Mouse (Mus musculus): ENCODE data around the gene Nr1d1. TPM values are rescaled to one million over a fixed set of nuclear protein-coding genes. Genes with fewer than 3 reads are reported as not detected.

Gene Nr1d1
- total RNA-seq, 2 experiments from 2014 or later: 0.26 TPM; not detected in 1

DNA sequence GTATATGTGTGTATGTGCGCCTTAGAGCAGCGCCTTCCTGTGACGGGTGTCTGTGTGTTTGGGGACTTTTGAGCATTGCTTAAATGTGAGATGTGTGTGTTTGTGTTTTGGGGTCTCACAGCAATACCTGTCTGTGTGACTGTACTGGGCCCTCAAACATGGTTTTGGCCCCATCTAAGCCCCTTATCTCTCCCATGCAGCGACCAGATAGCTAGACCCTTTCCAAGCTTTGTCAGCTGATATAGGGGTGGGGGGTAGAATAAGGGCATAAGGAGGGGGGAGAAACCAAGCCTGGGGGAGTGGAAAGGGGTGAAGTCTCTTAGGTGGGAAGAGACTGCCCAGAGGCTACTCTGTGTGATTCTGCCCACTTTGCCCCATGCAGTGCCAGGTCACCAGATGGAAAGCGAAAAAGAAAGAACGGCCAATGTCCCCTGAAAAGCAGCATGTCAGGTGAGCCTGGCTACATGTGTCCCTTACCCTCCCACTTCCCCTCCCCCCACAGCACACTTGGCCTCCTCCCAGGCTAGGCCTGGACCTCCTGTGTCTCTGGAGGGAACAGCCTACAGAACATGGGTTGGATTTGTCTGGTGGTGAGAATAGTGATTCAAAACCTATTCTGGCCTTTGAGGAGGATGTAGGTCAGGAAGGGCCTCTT, 19.3 kb downstream of the Nr1d1 start:
- no peak for ATAC-seq (replicated peaks; ENCODE audit: low FRiP score, poor library complexity, severe bottlenecking)

DNA sequence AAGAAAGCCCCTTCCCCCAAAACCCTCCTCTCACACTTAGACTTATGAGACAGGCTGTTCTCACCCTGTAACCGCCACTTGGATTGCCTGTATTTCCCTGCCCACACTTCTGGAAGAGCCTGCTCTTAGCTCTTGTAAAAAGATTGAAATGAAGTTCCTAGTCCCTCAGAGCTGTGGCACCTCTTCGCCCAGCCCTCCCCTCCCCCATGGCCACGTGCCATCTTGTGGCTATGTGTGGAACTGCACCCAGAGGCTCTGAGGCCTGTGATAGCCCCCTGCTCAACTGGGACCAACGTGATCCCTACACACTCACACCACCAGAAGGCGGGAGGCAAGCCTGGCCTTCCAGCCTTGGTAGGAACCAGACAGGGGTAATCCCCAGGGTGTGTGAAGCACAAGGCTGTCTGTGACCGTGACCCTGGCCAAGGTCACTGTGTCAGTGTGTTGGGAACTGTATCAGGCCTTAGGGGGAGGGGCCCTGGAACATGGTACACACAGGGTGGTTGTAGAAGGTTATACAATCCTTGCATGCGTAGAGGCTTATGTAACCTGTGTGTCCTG, 20.4 kb downstream of the Nr1d1 start:
- ATAC-seq (replicated peaks; ENCODE audit: low FRiP score, poor library complexity, severe bottlenecking): peak; percentile 69

DNA sequence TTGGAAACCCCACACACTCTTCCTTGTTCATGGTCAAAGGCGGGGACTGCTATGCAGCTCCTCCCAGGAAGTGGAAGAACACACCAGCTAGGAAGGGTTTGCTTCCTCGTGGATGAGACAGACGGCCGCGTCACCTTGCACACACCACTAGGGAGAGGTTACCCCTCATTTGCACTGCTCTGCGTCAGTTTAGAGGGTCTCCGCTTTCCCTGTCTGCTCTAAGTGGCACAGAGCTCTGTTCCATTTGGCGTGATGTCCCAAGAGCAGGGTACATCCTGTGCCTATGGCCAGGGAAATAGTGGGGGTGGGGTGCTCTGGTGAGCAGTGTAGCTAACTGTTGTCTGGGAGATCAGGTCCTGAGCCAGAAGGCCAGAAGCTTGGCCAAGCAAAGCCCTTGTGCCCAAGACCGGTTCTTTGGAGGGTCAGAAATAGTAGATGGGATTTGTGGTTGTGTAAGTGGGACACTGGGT, 20.9 kb downstream of the Nr1d1 start:
- ATAC-seq (replicated peaks; ENCODE audit: low FRiP score, poor library complexity, severe bottlenecking): 0 out of 2 replicates have a peak, but pooled peaks have one; percentile 17

DNA sequence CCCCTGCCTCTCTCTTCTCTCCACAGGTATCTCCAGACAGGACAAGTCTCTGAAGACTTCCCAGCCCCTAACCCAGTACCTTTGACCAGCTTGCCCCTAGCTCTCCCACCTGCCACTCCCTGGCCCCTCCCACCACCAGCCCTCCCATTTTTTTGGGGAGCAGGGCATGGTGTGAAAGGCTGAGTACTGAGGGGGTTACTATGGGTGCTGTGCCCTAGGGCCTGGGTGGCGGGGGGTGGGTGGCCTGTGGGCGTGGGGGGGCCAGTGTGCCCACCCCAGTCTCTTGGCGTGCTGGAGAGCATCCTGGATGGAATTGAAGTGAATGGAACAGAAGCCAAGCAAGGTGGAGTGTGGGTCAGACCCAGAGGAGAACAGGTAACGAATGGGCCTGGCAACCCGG, 21.9 kb downstream of the Nr1d1 start:
- no peak for ATAC-seq (replicated peaks; ENCODE audit: low FRiP score, poor library complexity, severe bottlenecking)

DNA sequence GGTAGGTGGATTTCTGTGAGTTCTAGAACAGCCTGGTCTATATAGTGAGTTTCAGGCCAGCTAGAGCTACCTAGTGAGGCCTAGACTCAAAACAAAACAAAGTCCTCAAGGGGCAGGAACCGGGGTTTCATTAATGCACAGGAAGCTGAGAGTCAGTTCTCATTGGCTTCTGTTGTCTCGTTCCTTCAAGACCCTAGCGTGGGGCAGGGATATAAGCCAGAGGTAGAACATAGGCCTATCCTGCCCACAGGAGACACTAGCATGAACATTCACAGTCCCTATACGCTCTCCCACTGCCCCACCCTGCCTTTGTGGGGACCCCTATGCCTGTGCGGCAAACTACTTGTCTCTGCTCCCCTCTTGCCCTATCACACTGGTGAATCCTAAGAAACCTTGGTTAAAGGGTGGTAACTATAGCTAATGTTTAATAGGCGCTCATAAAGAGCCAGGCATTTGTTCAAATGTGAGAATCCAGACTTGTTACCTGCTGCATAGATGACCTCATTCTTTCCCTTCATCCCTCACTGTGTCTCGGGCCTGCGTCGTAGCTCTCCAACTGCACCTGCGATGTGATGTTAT, 22.5 kb downstream of the Nr1d1 start:
- ATAC-seq (replicated peaks; ENCODE audit: low FRiP score, poor library complexity, severe bottlenecking): no peak

DNA sequence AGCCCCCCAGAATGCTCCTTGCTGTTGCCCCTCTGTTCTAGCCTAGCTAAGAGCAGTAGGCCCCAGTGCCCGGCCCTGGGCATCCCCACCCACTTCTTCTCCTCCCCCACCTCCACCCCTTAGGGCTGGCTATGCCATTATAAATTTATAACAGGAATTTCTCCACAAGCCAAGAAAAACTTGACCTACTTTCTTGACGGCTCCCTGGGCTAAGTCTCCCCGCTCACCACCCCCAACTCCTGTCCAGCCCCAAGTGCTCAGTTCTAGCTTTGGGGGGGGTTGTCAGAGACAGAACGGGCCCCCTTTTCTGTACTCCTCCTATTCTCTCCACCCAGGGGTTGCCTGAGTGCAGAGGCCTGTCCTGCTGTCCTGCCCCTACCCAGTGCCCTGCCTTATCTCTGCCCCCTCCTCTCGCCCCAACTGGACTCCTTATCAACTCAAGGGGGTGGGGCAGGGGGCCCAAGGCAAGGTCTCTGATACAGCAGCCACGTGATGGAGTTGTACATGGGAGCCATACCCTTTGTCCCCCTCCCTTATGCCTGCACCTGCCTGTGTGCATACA, 23.8 kb downstream of the Nr1d1 start:
- ATAC-seq (replicated peaks; ENCODE audit: low FRiP score, poor library complexity, severe bottlenecking): no peak

DNA sequence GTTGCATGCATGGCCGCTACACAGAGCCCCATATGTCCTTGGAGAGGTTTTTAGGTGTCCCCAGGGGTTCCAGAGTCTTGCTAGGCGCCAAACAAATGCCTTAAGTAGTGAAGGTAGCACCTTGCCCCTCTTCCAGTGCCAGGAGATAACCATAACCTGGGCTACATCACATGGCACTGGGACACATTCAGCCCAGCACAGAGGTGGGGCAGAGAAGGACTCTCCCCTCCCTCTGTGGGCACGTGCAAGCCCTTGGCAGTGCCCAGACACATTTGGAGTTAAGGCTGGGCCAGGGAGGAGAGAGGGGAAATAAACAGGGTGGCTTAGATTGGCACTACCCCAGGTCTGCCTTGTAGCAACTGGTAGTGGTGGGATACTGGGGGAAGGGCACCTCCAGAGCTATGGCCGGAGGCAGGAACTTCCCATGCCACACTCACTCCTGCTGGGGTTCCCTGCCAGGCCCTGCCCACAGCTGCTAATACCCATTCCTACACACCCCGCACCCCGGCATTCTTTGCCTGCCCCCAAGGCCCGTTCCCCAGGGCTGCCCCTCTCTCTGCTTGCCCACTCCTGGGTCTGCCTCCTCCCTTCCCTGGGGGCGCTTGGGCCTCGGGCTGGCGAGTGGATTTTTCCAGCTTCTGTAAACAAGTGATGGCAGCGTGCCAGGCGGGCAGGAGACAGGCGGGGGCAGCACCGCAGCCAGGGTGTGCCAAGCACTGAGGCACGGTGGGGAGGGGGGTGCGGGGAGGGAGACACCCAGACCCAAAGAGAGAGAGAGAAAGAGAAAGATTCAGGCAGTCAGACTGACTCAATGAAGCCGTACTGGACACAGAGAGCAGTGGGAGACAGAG, 24.6 kb downstream of the Nr1d1 start:
- ATAC-seq (replicated peaks; ENCODE audit: low FRiP score, poor library complexity, severe bottlenecking): 0 out of 2 replicates have a peak, but pooled peaks have one; percentile 14

DNA sequence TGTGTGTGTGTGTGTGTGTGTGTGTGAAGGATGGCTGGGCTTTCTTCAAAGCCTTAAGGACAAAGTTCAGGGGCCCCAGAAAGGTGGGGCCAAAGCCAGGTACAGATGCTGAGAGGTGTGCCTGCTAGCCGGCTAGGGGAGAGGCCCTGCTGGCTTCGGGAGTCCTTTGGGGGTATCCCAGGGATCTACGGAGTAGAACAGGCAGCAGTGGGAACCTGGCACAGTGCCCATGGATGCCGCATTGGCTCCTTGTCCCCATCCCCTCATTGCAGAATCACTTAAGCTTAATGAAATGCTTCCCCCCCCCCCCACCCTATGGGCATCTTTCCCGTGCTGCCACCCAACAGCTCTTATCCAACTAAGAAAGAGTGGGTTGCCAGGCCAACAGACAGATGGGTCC, 25.4 kb downstream of the Nr1d1 start:
- no peak for ATAC-seq (replicated peaks; ENCODE audit: low FRiP score, poor library complexity, severe bottlenecking)

DNA sequence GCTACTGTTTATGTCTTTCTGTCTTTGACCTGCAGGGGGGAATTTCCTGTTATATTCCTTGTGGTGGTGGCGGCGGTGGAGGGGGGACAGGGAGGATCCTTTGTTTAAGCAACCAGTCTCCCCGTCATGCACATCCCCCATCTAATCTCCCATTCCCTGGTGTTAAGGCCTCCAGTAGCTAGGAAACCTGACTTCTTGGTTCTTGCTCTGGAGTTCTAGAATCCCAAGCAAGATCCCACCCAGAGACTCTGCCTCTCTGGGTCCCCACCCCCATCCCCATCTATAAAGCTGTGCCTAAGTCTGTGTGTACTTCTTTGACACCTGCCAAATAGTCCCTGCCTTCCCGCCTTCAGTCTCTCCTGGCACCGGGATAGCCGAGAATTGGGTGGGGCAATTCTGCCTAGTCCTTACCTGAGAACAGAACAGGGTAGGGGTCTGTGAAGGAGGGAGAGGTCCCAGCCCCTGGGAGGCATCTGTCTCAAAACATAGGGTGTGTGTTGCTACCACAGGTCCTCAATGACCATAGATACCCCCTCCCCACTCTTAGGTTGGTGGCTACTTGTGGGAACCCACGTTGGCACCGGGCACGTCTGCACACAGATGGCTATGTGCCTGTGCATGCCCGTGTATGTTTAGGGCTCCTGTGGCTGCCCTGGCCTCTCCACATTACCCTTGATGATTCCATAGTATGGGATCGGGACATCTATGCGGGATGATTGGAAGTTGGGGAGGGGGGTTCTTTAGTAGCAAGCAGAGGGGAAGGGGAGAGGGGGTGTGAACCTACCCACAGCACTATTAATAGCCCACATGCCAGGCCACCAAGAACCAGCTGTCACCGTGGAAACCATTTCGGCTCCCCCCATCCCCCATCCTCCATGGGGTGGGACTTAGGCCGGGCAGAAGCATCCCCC, 26.4 kb downstream of the Nr1d1 start:
- ATAC-seq (replicated peaks; ENCODE audit: low FRiP score, poor library complexity, severe bottlenecking): no peak

DNA sequence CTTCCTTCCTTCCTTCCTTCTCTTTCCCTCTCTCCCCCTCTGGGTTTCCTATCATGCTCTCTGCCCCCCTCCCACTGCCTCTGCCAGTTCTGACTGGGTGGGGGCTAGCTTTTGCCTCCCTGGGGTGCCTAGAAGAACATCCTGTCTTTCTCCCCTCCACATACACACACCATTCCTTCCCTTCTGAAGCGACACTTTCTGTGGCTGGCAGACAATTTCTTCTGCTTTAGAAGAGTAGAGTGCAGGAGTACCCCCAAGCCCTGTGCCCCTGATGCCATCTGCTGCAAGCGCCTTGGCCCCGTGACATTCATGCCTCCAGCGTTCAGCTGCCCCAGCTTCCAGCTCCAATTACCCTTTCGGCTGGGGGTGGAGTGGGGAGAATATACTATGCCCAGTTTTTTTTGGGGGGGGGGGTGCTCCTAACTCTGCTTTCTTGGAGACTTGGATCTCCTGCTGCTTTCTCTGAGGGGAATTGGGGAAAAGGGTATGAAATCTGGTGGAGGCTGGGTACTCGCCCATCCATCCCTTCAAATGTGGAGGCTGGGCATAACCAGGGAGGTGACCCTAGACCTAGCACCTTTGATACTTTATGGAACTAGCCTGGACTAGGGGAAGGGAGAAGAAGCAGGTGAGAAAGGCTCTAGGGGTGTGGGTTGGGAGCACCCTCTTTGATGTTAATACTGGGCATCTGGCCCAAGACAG, 27.2 kb downstream of the Nr1d1 start:
- ATAC-seq (replicated peaks; ENCODE audit: low FRiP score, poor library complexity, severe bottlenecking): no peak

DNA sequence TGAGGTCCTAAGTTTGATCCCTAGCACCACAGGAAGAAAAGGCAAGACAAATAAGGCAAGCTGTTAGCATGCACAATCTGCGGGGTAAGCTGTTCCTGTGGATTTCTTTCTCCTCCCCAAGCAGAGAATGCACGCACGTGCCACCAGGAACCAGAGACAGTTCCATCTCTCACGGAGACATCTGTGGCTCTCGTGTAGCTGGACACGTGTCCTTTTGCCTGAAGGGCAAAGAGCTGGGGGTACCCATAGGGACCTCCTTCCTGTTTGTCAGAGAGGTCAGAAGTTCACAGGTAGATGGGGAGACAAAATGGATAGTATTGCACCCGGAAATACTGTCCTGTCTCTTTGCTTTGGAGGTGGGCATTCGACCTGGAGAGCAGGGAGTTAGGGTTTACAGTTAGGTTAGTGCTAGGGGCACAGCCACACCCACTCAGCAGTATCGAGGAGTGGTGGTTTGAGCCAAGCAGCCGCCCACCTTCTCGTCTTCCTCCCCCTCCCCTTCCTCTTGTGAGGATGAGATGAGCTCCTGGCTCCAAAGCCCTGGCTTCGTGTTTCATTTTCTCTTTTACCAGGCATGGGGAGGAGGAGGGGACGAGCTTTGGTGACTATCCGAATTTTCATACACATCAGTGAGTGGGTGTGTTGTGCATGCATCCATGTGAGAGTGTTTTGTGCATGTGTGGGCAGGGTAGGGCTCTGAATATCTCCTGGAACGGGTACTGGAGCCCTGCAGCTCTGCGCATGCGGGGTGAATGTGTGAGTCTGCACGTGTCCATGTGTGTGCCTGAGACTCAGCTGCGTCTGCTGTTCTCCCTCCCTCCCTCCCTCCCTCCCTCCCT, 28.1 kb downstream of the Nr1d1 start:
- no peak for ATAC-seq (replicated peaks; ENCODE audit: low FRiP score, poor library complexity, severe bottlenecking)

DNA sequence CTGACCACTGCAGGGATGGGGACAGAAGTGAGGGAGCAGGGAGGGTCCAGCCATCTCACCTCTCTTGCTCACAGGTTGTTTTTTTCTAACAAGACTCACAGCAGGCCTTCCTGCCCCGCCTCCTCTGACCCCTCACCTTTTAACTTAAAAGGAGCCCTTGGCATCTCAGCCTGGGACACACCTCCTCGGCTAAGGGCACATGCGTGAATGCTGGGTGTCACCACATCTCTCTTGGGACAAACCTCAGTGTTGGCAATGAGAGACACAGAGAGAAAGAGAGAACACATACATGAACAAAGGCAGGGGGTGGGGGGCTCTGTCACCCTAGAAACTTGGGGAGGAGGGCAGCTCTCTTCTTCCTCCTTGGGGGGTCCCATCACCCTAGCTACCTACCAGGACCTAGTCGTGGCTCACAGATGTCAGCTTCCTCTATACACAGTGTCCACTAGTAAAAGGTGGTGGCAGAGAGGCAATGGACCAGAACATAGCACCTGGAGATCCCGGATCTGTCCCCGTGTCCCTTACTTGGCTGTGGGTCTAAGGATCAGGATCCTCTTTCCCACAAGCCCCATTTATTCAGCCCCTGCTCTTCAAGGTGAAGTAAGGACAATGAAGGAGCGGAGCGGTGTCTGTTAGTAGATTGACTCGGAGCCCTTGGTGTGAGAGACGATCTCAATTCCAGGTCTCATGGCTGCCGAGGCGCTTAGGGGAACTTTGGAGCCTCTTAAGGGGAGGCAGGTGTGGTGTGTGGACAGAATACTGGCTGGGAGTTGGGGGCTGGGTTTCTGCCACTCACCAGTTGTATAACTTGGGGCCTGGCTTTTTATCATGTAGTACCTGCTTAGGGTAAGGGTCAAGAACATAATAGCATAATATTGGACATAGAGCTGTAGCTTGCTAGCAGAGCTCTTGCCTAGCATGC, 28.9 kb downstream of the Nr1d1 start:
- ATAC-seq (replicated peaks; ENCODE audit: low FRiP score, poor library complexity, severe bottlenecking): no peak

DNA sequence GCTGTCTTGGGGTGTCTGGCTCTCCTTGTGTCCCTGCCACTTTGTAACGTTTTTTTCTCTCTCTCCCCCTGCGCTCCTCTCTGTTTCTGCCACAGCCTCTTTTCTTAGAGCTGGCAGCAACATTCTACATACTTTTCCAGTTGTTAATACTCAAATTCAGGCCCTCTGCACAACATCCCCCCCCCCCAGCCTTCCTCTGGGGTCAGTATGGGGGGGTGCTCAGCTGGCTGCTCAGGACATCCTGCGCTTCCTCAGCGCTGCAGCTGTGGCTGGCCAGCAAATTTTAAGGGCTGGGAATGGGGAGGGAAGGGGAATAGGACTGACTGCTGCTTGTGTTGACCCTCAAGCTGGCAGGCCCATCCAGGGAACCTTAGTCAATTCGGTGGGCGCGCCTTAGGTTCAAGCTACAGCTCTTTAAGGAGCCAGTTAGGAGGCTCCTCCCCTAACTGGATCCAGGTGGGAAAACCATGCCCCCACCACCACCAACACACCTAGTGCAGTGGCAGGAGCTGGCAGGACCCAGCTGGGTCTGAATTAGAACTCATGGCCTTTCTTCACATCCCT, 30.6 kb downstream of the Nr1d1 start:
- no peak for ATAC-seq (replicated peaks; ENCODE audit: low FRiP score, poor library complexity, severe bottlenecking)

DNA sequence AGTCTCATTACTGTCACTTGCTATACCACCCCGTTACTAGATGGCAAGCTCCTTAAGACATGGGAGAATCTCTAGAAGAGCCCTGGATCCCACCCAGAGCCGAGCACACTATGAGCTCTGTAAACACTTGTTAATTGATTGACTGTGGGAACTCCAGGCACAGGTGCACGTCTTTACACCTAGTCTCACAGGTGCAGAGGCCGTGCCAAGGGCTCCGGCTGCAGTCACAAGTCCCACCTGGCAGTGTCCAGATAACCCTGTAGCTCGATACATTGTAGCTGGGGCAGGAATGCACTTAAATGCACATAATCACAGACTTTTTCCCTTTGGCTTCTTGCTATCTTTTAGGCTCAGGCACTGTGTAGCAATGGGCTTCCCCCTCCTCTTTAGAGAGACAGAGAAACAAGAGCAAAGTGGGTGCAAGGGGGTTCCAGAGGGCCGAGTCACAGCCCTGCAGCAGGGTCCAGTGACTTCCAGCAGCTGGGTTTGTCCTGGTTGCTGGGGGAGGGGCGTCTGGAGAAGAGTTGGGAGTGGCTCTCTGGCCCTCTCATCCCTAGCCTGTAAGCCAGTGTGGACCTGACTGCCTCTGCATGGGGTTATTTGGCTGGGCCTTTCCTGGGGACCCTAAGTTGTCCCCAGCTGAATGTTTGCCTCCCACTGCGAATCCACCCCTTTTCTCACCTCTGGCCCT, 31.3 kb downstream of the Nr1d1 start:
- no peak for ATAC-seq (replicated peaks; ENCODE audit: low FRiP score, poor library complexity, severe bottlenecking)

DNA sequence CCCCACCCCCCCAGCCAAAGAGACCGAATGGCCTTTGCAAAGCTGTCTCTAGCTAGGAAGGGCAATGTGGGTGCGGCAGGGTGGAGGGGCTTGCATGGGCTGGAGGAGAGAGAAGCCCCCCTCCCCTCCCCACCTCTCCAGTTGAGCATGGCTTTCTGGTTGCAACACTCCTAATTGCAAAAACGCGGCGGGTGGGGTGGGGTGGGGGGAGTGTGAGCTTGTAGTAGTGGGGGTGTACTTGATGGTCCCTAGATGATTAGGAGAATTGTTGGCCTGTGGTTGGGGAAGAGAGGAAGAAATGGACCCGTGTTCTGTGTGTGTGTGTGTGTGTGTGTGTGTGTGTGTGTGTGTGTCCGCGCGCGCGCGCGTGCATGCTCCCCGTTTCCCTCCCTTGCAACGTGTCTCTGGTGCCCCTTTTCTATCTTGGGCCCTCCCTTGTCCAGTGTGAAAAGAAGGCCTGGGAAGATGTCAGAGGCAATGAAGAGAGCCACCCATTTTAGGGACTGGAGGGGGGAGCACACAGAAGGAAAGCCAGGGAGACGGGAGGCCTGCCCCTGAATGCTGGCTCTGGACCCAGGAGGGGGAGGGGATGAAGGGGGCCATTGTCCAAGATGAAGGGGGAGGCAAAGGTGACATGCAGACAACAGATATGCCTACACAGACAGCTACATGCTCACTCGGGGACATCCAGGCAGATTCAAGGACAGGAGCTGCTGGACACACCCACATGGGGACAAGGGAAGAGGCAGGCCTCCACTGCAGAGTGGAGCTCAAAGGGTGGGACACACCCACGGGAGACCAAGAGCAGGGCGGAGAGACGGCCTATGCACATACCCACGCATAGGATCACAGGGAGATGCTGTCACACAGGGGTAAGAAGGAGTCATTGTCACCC, 32.5 kb downstream of the Nr1d1 start:
- peak; percentile 36; the same call in 1 of the 2 replicates for ATAC-seq (replicated peaks; ENCODE audit: low FRiP score, poor library complexity, severe bottlenecking)
